Mouse (Mus musculus) megakaryocyte, adult 5-6 weeks (primary cell): ENCODE results near the gene Cby3. TPM values are rescaled to one million over a fixed set of nuclear protein-coding genes. Genes with fewer than 3 reads are reported as not detected.
"Not testable (repeated sequence)": the region's sequence is repeated elsewhere in the genome, so short reads cannot be mapped to it uniquely, and the experiment has no call there.

Experiments
- ATAC-seq: 2 replicates; pipeline ENCODE4 v1.8.0; 2016; ENCODE audit warnings: mild to moderate bottlenecking, inconsistent platforms; ENCODE audit not compliant: poor library complexity, severe bottlenecking
- total RNA-seq, 2 experiments: library from RNA; stranded (forward) in 1 of 2; stranded (reverse) in 1 of 2; fragments of 153-499, 151-499 nt in 1 of 2; fragments of 221-1000, 200-1000 nt in 1 of 2; gene quantifications; 2 replicates each; pipeline versions ENCODE4 v1.2.3 to v1.2.4; 2015 to 2017

The Cby3 gene
- total RNA-seq, 2 experiments from 2014 or later: not detected

DNA sequence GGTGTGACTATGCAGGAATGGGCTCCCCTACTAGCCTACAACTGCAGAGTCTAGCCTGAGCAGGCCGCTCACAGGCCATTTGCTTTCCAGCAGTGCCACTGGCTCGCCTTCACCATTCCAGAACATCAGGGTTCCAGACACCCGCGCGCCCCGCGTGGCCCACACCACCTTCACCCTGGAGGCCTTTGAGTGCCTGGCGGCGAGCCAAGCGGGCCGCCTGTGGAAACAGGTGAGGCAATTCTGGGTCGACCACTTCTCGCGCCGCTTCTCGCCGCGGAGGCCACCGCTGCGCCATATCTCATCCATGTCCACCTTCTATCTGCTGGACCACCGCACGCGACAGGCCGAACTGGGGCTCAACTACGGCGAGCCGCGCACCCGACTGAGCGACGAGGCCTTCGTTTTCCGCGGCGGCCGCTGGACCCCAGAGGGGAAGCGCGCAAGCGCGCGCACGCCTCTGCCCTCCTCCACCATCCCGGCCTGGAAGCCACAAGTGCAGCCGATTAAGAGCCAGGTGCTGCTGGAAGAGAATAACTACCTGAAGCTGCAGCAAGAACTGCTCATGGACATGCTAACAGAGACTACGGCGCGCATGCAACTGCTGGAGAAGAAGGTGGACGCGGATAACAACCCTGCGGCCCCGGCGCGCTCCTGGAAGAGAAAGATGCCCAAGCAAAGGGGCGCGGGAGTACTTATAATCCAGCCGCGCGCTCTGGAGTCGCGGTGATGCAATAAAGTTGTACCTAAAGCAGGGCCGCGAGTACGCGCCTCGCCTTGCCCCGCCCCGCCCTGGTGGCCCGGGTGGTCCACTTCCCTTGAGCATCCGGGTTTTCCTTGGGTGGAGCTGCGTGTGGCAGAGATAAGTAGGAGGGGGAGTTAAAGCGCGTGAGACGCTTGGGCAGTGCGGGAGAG lies 4.9 kb downstream of the Cby3 start:
- peak; percentile 60 for ATAC-seq

DNA sequence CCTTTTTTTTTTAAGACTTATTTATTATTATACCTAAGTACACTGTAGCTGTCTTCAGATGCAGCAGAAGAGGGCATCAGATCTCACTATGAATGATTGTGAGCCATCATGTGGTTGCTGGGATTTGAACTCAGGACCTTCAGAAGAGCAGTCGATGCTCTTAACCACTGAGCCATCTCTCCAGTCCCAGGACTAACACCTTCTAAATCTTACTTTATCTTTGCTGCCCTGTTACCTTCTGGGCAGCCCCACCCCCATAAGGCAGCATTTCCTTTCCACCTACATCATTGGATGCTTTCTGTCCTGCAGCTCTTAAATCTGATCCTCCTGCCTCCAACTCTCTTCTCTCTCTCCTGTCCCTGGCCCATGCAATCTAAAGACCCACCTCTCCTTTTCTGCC lies 7.0 kb downstream of the Cby3 start:
- ATAC-seq: not testable (repeated sequence)

DNA sequence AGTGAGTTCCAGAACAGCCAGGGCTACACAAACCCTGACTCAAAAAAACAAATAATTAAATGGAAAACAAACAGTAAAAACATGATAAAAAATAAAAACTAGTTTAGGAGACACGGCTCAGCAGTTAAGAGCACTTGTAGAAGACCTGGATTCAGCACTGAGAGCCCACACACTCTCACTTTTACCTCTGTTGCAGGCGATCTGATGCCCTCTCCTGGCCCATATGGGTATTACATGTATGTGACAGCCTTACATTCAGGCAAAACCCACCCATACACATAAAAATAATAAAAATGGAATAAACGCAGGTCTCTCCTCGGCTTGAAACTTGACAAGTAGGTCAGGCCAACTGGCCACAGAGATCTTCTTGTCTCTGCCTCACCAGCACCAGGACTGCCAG lies 10.3 kb downstream of the Cby3 start:
- ATAC-seq: peak; percentile 75

DNA sequence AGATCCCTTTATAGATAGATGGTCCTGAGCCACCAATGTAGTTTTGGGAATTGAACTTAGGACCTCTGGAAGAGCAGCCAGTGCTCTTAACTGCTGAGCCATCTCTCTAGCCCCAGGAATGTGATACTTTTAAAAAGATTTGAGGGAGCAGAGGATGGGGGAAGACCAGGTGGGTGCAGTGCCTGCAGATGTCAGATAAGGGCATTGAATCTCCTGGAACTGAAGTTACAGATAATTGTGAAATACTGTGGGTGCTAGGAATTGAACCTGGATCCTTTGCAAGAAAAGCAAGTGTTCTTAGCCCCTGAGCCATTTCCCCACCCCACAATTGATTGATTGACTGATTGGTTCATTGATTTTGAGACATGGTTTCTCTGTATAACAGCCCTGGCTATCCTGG lies 11.1 kb downstream of the Cby3 start:
- ATAC-seq: no peak

DNA sequence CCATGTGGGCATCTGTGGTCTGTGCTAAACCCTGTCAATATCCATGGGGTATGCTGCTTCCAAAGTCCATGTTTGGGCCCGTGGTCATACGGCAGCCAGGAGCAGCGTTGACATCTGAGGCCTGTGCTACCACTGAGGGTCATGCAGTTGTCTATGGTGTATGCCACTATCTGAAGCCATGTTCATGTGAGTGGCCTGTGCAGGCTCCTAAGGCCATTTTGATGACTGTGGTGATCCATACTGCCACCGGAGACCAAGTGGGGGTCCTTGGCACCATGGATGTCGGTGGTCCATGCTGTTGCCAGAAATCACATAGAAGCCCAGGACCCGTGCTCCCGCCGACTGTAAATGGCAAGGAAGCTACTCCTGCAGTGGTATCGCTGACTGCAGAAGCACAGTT lies 13.3 kb downstream of the Cby3 start:
- ATAC-seq: no peak

DNA sequence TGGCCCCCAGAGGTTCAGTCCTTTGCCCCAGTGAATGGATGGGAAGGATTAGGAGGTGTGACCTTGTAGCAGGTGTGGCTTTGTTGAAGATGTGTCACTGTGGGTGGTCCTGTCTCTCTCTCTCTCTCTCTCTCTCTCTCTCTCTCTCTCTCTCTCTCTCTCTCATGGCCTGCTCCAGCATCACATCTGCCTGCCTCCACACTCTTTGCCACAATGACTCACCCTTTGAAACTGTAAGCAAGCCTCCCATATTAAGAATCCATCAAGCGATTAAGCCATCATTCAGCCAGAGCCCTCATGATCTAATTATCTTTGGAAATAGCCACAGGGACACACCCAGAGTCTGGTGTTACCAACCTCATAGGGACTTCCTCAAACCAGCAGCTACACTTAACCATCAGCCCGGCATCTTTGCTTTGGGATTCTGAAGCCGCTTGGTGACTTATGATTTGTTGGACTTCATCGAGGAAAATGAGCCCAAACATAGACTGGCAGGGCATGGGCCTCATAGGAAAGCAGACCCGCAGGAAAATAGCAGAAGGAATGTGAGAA lies 15.2 kb downstream of the Cby3 start:
- peak; percentile 87 for ATAC-seq

DNA sequence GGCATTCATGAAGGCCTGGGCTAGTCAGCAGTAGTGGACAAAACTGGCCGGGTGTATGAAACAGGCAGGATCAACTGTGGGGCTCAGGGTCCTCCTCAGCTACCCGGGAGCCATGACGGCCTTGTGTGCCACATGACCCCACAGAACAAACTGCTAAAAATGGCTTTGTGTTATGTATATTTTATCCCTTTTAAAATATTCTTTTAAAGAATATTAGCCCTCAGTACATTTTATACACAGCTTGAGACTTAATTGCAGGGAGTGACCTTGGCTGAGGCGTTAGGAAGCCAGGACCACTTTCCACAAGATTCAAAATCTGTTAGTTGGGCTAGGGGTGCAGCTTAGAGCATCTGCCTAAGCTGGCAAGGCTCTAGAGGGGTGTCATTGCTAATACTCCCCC lies 16.7 kb downstream of the Cby3 start:
- no peak for ATAC-seq

DNA sequence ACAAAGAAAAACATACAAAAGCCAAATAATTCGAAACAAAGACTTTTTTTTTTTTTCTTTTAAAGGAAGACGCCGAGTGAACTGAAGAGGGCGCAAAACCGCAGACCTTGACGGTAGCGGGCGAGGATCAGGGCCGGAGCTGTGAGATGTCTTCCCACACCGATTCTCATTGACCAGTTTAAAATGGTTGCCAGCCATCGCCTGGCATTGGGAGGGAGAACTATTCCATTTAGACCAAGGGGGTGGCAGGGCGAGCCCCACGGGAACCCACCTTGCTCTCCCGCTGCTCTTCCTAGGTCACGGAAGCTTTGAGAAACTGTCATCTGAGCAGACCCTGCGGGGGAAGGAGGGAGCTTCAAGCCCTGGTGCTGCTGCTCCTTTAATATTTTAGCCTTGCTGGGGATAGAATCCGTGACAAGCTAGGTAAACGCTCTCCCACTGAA lies 17.2 kb downstream of the Cby3 start:
- peak; percentile 71 for ATAC-seq

- ATAC-seq: no peak
Observed at GRCm38 (mm10) chr11:50371911-50372310, 17.6 kb downstream of the Cby3 start.

- no peak for ATAC-seq
Observed at GRCm38 (mm10) chr11:50373086-50373485, 18.8 kb downstream of the Cby3 start.

GRCm38 (mm10) chr11:50373621-50374020 lies 19.4 kb downstream of the Cby3 start:
- ATAC-seq: no peak

GRCm38 (mm10) chr11:50374286-50375015 lies 20.2 kb downstream of the Cby3 start:
- no peak for ATAC-seq

GRCm38 (mm10) chr11:50375421-50375820 lies 21.2 kb downstream of the Cby3 start:
- no peak for ATAC-seq

DNA sequence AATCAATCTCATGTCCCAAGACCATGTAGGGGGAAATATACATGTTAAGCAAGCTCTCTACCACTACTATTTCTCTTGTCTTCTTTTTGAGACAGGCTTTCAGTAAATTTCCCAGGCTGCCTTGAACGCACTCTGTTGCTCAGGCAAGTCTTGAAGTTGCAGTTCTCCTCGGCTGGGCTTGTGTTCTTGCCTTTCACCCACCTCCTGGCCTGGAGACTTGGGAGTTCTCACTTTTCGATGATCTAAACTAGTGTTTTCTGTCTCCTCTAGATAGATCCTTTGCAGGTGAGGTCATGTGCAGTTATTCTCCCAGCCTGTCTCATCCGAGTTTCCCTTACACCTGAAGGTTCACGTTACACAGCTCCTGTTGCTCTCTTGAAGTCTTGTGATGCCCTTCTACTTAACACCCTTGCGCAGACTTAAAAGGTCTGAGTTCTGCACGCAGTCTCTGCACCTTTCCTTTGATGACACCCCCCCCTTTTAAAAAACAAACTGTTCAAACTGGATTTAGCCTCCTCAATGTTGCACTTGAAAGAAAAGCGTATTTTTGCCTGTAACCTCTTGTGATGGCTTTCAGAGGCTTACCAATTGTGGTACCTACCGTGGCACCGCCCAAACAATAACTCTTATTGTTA lies 22.0 kb downstream of the Cby3 start:
- no peak for ATAC-seq

DNA sequence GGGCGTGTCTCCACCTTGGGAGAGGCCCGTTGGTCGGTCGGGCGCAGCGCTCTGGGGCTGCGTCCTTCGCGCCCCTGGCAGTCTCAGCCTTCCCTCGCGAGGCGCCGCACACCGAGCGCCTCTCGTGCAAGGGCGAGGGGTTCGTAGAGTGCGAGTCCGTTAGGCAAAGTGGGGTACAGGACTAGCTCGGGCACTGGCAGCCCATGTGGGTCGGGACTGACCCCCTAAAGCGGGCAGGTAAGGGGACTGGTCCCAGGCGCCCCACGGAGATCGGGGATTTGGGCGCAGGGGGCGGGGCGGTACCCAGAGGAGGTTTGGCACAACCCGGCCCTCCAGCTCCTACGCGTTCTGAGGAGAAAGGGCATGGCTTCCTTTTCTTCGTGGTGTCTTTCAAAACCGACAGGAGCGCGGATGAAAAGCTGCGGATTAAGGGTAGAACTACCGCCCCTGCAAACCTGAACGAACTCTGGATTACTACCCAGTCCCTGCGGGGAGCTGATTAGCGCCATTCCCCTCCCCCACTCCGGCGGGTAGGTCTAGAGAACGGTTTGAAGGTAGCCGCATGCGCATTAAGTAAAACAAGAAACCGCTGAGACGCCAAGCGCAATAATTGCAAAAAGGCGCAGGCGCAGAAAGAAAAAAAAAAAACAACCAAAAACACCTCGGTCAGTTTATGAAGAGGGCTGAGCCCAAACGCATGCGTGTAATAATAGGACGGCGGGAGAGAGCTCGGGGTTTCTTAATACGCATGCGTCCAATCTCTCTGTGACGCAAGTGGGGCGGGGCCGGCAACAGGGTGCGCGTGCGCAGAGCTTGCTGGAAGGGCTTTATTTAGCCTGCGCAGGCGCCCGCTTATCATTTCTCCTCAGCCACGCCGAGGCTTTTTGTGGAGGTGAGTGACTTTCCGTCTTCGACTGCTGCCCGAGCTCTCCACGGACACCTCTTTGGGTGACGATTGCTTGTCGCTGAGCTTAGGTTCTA lies 22.9 kb downstream of the Cby3 start, which contains the start of gene Hnrnph1:
Gene Hnrnph1, plus strand, starts transcription at position 80 of the 981 bp plus-strand sequence.
- peak; percentile 74 for ATAC-seq

DNA sequence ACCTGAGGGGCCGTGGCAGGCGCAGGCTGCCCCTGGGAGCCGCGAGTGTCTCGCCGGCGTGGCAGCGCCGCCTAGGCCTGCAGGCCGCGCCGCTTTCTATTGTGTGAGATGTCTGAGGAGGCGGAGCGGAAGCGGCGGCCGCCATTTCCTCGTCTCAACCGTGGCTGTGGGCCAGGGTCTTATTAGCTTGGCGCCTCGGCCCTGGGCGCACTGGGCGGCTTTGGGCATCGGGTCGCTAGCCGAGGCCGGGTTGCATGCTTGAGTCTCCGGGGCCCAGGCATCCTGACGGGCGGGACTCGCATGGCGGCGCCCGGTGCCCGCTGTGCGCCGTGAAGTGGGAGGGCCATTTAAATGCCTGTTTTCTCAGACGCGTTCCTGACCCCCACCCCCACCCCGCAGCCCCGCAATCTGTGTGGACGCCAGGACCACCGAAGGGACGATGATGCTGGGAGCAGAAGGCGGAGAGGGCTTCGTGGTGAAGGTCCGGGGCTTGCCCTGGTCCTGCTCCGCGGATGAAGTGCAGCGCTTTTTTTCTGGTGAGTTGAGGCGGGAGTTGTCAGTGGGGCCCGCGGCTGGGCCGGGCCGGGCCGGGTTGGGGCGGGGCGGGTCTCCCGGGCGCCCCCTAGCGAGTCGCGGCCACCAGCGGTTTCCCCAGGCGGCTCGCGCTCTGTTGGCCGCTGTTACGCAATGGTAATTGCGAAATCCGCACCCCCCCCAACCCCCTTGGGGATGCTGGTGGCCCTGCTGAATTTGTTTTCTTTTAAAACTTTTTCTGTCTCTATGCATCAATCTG lies 23.8 kb downstream of the Cby3 start:
- ATAC-seq: peak; percentile 55

DNA sequence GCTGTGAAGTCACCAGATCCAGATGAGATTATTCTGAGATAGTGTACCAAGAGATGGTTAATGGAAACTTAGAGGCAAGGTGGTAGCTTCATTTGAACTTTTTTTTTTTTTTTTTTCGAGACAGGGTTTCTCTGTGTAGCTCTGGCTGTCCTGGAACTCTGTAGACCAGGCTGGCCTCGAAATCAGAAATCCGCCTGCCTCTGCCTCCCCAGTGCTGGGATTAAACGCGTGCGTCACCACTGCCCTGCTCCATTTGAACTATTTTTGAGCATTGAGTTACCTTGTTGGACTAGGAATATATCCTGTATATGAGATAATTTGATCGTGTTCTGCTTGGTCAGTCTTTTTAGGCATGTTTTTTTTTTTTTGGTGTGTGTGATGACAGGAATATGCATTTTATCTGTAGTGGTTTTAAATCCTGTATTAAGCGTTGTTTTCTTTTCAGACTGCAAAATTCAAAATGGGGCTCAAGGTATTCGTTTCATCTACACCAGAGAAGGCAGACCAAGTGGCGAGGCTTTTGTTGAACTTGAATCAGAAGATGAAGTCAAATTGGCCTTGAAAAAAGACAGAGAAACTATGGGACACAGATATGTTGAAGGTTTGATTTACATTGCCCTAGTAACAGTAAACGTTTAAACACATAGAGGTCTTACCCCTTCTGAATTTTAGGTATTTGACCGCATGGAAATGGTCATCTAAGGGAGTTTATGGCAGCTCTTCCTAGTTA lies 24.9 kb downstream of the Cby3 start:
- ATAC-seq: no peak

- ATAC-seq: no peak
Observed at GRCm38 (mm10) chr11:50381311-50381710, 27.0 kb downstream of the Cby3 start.
